Mouse (Mus musculus) megakaryocyte progenitor cell, adult 5-6 weeks (primary cell): ENCODE measurements at regions not wholly inside any gene's neighbourhood (a gene's known extent, or its start where the extent isn't known, plus 50 kb on each side); places are given as distances from the start of the nearest gene placed in this dataset.
A peak's percentile ranks its signal among the peaks of the same experiment; 100 is the strongest.

Experiments
- ATAC-seq: replicated peaks from 2 replicates; pipeline ENCODE4 v1.8.0; 2016; ENCODE audit warnings: mild to moderate bottlenecking, moderate TSS enrichment, inconsistent platforms; ENCODE audit not compliant: poor library complexity

GRCm38 (mm10) chr15:52565449-52565851, 1319.3 kb upstream of the Gm7489 start:
- ATAC-seq: peak; percentile 99

GRCm38 (mm10) chr15:52570256-52570655, 1314.5 kb upstream of the Gm7489 start:
- ATAC-seq: no peak

GRCm38 (mm10) chr15:52577614-52578013, 1307.1 kb upstream of the Gm7489 start:
- ATAC-seq: no peak

DNA sequence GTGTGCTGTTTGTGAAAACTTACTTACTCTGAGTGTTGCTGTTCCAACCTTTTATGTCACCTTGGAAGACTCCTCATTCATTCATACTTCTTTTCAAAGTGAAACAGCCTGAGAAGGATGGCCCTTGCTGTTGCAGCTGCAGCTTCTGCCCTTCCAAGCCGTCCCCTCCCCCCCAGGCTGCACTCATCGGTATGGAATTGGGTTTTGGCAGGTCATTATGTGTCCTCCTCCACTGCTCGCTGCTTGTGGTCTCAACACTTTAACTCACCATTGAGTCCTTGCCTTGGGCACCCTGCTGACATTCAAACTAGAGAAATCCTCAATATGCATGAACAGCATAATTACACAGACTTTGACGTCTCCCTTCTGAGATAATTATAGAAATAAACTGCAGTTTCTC, 1295.3 kb upstream of the Gm7489 start:
- ATAC-seq: no peak

GRCm38 (mm10) chr15:52599511-52599910, 1285.2 kb upstream of the Gm7489 start:
- ATAC-seq: no peak

DNA sequence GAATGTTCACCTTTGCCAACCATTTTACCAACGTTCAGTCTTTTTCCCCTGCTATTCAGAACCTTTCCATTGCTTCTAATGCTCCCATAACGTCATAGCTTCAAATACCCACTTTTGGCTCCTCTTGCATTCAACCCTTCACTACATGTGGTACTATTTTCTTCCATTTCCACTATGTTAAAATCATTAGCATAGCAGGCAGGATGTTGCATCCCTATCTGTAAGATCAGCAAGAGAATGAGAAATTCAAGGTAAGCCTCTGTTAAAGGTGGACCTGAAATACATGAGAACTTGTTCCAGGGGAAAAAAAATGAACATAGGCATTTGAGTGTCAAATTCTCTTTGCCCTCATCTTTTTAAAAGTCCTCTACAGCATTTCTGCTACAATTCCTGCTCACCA, 1284.7 kb upstream of the Gm7489 start:
- no peak for ATAC-seq

DNA sequence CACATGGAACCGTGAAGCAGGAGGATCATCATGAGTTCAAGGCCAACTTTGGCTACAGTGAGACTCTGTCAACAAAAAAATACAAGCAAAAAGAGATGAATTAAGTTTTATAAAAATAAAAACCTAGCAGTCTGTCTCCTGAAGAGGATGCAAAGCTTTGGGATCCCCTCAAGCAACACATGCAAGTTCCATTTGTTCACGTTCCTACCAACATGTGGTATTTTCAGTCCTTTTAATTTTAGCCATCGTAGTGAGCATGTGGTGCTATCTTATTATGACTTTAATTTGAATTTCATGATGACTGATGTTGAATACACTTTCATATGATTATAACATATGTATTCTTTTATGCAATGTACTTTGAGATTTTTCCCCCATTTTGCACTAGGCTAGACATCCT, 1244.9 kb upstream of the Gm7489 start:
- no peak for ATAC-seq

- no peak for ATAC-seq
Measured at GRCm38 (mm10) chr15:52645961-52646360, 1238.7 kb upstream of the Gm7489 start.

DNA sequence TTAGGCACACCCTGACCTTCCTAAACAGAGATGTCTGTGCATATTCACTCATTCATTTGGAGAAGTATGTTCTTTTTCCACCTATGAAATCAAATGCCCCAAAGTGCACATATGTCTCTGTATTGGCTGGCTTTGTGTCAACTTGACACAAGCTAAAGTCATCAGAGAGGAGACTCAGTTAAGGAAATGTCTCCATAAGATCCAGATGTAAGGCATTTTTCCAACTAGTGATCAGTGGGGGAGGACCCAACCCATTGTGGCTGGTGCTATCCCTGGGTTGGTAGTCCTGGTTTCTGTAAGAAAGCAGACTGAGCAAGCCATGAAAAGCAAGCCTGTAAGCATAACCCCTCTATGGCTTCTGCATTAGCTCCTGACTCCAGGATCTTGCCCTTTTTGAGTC, 1226.8 kb upstream of the Gm7489 start:
- no peak for ATAC-seq
